Mouse (Mus musculus) effector memory CD4-positive, alpha-beta T cell, adult 5 months (primary cell): ENCODE results near the gene Slc2a8. TPM values are rescaled to one million over a fixed set of nuclear protein-coding genes. Genes with fewer than 3 reads are reported as not detected.

Source experiments
- polyA plus RNA-seq: library from polyadenylated mRNA; unstranded; fragments of 100-300 nt; shearing (Covaris generic); gene quantifications from one replicate; pipeline ENCODE4 v1.2.1, GENCODE M21; 2017

The Slc2a8 gene
- 14.6 TPM for polyA plus RNA-seq

DNA sequence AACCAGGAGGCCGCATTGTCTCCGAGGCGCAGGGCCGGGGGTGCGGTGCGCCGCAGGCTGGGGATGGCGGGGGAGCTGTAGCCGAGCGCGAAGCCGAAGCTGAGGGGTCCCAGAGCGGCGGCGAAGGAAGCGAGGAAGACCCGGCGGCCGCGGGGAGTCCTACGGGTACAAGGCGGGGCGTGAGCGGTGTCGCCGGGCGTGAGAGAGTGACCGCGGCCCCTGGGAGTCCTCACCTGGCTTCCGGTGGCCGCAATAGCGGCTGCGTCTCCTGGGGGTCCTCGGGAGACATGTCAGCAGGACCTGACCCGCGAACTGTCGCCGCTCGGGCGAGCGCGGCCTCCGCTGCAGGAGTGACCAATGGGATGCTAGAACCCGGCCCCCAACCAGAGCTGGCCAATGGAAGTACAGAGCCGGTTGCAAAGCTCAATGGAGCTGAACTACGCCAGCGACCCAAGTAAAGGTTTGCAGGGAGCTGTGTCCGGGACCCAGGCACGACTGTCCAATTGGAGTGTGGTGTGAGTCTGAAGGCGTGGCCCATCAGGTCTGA, at the start of gene Slc2a8:
Gene Slc2a8 (minus strand): TSS at position 359 of the 547 bp plus-strand sequence.

DNA sequence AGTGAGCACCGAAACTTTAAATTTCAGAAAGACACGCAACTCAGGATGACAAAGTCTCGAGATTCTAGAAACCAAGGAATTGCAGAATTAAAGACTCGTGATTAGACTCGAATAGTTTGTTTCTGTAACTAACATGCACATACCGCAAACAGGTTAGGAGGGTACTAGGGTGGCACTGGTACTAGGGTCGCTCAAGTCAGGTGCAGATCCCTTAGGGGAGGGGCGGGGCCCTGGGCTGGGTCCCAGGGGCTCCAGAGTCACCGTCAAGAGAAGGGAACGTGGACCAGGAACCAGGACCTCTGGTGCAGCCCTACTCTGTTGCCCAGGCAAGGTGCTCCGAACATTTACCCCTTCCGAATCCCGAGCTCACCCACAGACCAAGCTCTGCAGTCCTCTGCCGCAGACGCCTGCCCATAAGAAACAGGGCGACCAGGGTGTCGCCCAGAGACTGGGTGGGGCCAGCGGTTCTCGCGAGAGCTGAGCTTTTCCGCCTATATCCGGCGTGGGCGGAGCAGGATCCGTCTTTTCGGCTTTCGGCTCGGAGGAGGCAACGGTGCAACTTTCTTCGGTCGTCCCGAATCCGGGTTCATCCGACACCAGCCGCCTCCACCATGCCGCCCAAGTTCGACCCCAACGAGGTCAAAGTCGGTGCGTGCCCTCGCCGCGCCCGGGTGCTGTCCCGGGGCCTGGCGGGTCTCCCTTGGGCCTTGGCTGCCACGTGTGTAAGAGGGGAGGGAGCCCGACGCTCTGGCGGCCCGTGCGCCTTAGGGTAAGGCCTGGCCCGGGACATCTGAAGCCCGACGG, 20.5 kb downstream of the Slc2a8 start, which contains the start of the genes Rpl12 and Lrsam1:
Gene Rpl12 (plus strand): TSS at position 368 of the 804 bp plus-strand sequence.
Gene Lrsam1 (minus strand): TSS at position 423 of the 804 bp plus-strand sequence.

Other genes starting within 250 kb of the Slc2a8 start
- not detected for gene 6330409D20Rik, start 241.1 kb downstream of the Slc2a8 start, polyA plus RNA-seq
- 39.1 TPM for gene Tor2a, start 224.8 kb downstream of the Slc2a8 start, polyA plus RNA-seq
- gene Ttc16, start 206.4 kb downstream of the Slc2a8 start, polyA plus RNA-seq, result 2.0 TPM
- gene Ptrh1, start 206.3 kb downstream of the Slc2a8 start, polyA plus RNA-seq, result 12.3 TPM
- gene Cfap157, start 197.7 kb downstream of the Slc2a8 start, polyA plus RNA-seq, result 2.5 TPM
- 13.5 TPM for gene Stxbp1, start 134.8 kb downstream of the Slc2a8 start, polyA plus RNA-seq
- gene Fam129b, start 106.0 kb downstream of the Slc2a8 start, polyA plus RNA-seq, result 1.5 TPM
- 42.5 TPM for gene Rpl12, start 20.5 kb downstream of the Slc2a8 start, polyA plus RNA-seq
- gene Lrsam1, start 20.5 kb downstream of the Slc2a8 start, polyA plus RNA-seq, result 5.4 TPM
- gene Garnl3, start 149.6 kb upstream of the Slc2a8 start, polyA plus RNA-seq, result 2.1 TPM
- 24.5 TPM for gene Angptl2, start 234.0 kb upstream of the Slc2a8 start, polyA plus RNA-seq